Mouse (Mus musculus) G1E (cell line): Measurements from ENCODE around the gene H2-Eb2.

Source experiments
- CTCF ChIP-seq: IDR thresholded peaks from 2 replicates; pipeline ENCODE4 v1.5.1; 2012; ENCODE audit warnings: low read depth, low read length, inconsistent platforms, mixed read lengths
- GATA2 ChIP-seq: IDR thresholded peaks from 2 replicates; pipeline ENCODE4 v1.6.1; 2012; ENCODE audit warnings: low read depth, low read length, inconsistent platforms, borderline replicate concordance

DNA sequence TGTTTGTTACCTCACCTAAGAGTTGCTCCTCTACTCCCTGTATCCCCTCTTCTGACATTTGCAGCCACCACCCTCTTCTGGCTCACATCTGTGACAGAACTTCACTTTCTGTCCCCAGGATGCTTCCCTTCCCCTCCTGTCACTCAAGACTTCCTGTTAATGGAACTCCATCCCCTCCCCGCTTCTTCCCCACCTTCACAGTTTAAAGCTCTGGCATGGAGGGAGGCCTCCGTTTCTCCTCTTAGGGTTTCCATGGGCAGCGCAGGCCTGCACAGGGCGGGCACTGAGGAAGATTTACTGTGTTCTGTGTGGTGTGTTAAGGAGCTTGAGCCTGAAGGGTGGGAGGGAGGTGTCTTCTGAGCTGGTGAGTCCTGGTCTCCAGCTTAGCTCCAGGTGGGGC lies 17.3 kb upstream of the H2-Eb2 start:
- no peak for TF ChIP-seq CTCF
- no peak for TF ChIP-seq GATA2
